Mouse (Mus musculus): ENCODE measurements around the gene Ess2. TPM values are rescaled to one million over a fixed set of nuclear protein-coding genes. Genes with fewer than 3 reads are reported as not detected.
A peak's percentile ranks its signal among the peaks of the same experiment; 100 is the strongest.

Gene Ess2
- polyA plus RNA-seq, 1 experiment: not detected

DNA sequence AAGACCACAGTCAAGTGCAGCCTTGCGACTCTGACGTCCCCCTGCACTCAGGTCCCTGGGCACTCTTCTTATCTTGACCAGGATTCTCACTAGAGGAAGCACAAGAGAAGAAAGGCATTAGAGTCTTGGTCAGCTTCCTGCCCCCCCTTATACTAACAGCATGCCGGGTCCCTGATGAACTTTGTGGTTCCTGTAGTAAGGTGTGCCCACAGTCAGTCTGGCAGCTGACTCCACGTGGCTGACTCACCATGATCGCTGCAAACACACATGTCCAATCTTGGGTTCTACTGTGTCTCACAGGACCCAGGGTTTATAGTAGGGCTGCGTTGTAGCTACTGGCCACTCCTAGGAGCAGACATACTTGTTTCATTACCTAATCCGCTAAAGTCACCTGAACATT, 27.0 kb upstream of the Ess2 start:
- TF ChIP-seq CTCF (IDR thresholded peaks at IDR 0.05; ENCODE audit: insufficient read depth, low read depth, low read length) (no peak), POLR2A (IDR thresholded peaks at IDR 0.05; ENCODE audit: insufficient read depth, low read depth, low read length) (no peak)
- no peaks in the 10 kb centered on the region for H3K4me1 ChIP-seq (ENCODE audit: control insufficient read depth, insufficient read depth, low read length)
- H3K4me3 ChIP-seq (ENCODE audit: insufficient read depth, low read depth, low read length): no peak overlapping the region
- WGBS: 91% methylated on average over 7 of the region's 7 CpGs
- no peak overlapping the region for H3K27ac ChIP-seq (ENCODE audit: insufficient read depth, low read depth, low read length)

DNA sequence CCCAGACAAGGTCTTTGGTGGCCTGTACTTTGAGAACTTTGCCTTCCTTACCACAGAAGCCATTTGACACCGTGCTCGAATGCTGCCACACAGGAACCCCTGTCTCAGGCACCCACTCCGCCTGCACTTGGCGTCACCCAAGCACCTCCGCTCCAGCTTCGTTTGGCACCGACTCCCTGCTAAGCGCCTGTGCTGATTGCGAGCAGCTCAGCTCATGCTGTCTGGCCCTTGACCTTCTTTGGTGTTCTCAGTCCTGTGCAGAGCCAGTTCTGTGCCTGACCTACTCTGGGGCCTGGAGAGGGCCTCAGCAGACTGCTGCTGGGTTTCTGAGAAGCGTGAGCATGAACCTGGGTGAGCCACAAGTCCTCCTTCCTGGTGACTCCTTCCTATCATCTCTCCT, 25.6 kb upstream of the Ess2 start:
- no peak for TF ChIP-seq CTCF (IDR thresholded peaks at IDR 0.05; ENCODE audit: insufficient read depth, low read depth, low read length)
- no peak for TF ChIP-seq POLR2A (IDR thresholded peaks at IDR 0.05; ENCODE audit: insufficient read depth, low read depth, low read length)
- H3K27ac ChIP-seq (ENCODE audit: insufficient read depth, low read depth, low read length): no peak overlapping the region
- no peaks in the 10 kb centered on the region for H3K4me1 ChIP-seq (ENCODE audit: control insufficient read depth, insufficient read depth, low read length)
- no peak overlapping the region for H3K4me3 ChIP-seq (ENCODE audit: insufficient read depth, low read depth, low read length)
- WGBS: 85% methylated on average over 10 of the region's 10 CpGs

DNA sequence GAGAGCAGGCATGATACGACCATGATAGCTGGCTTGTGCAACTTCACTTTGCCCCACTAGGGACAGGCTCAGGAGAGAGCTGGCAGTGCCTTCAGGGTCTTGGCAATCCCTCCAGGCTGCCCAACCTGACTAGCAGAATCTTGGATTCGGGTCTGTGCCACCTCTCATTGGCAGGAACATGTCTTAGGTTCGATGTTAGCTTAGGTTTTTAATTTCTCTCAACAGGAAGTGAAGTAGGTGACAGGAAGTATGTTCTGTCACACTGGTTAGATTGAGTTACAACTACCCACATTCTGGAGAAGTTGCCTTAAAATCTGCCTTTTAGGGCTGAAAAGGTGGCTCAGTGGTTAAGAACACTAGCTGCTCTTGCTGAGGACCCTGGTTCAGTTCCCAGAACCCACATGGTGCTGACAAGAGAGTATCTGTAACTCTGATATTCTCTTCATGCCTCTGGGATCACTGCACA, 23.3 kb upstream of the Ess2 start:
- no peak overlapping the region for H3K27ac ChIP-seq (ENCODE audit: insufficient read depth, low read depth, low read length)
- TF ChIP-seq CTCF (IDR thresholded peaks at IDR 0.05; ENCODE audit: insufficient read depth, low read depth, low read length) (no peak), POLR2A (IDR thresholded peaks at IDR 0.05; ENCODE audit: insufficient read depth, low read depth, low read length) (no peak)
- H3K4me1 ChIP-seq (ENCODE audit: control insufficient read depth, insufficient read depth, low read length): no peaks in the 10 kb centered on the region
- 65% methylated on average over 3 of the region's 3 CpGs for WGBS
- no peak overlapping the region for H3K4me3 ChIP-seq (ENCODE audit: insufficient read depth, low read depth, low read length)

DNA sequence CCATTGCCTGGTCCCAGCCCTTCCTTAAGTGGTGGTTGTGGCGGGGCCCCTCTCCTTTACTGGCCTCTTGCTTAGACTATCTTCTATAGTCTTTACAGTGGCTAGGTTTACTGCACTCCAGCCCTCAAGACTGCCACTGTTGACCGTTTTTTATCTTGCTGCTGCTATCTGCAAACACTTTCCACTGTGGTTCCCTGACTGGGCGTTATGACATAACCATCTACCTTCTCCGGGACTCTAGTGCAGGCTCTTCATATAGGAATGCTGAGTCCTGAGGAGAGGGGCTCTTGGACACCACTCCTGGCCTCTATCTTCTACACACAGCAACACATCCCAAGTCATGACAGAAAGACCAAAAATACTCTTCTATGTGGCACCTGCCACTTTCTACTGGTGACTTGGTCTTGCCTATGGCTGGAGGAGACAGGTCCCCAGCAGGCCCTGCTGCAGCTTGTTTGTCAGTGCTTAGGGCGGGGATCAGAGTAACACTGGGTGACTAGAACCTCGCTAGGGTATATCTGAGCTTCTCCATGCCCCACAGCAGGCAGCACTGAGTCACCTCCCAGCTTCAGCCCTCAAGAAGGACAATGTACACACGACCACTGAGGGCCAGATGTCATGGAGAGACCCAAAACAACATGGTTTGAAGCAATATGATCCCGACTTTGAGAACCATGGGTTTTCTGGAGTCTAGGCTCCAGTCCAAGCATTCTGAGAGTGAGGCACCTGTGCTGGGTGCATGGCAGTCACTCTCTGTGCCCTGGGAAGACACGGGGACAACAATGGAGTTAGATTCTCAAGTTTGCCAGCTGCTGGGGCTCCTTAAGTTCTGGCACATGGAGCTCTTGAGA, 22.7 kb upstream of the Ess2 start:
- 73% methylated on average over 9 of the region's 9 CpGs for WGBS
- peaks cover under 1% of the 10 kb centered on the region for H3K4me1 ChIP-seq (ENCODE audit: control insufficient read depth, insufficient read depth, low read length)

DNA sequence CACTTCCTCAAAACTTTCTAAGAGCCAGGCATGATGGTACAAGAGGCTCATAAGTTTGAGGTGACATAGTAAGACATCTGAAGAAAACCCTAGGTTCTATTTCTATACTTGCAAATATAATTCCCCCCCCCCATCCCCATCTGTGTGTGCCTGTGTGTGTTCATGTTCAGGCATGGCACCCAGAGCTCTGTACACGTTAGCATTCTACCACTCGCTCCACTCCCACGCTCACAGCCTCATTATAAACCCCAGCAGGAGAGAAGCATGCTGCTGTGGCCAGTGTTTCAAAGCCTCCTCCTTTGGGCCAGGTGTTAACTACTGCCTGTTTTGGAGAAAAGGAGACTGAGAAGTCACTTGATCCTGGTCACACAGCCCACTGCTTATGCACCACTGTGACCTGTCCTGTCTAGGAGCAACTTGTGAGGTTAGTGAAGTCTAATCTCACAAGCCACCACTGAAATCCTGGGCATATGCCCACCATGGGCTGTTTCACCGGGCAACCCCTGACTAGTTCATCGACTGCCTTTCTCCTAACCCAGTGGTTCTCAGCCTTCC, 20.8 kb upstream of the Ess2 start:
- no peak overlapping the region for H3K27ac ChIP-seq (ENCODE audit: insufficient read depth, low read depth, low read length)
- H3K4me1 ChIP-seq (ENCODE audit: control insufficient read depth, insufficient read depth, low read length): peaks cover 11% of the 10 kb centered on the region
- H3K4me3 ChIP-seq (ENCODE audit: insufficient read depth, low read depth, low read length): no peak overlapping the region
- WGBS: 62% methylated on average over 5 of the region's 5 CpGs
- TF ChIP-seq CTCF (IDR thresholded peaks at IDR 0.05; ENCODE audit: insufficient read depth, low read depth, low read length) (no peak), POLR2A (IDR thresholded peaks at IDR 0.05; ENCODE audit: insufficient read depth, low read depth, low read length) (no peak)

More for the DNA sequence above, 22.7 kb upstream of the Ess2 start:
- H3K27ac ChIP-seq (ENCODE audit: insufficient read depth, low read depth, low read length): no peak overlapping the region
- H3K4me3 ChIP-seq (ENCODE audit: insufficient read depth, low read depth, low read length): no peak overlapping the region
- TF ChIP-seq POLR2A (IDR thresholded peaks at IDR 0.05; ENCODE audit: insufficient read depth, low read depth, low read length): no peak
- no peak for TF ChIP-seq CTCF (IDR thresholded peaks at IDR 0.05; ENCODE audit: insufficient read depth, low read depth, low read length)

DNA sequence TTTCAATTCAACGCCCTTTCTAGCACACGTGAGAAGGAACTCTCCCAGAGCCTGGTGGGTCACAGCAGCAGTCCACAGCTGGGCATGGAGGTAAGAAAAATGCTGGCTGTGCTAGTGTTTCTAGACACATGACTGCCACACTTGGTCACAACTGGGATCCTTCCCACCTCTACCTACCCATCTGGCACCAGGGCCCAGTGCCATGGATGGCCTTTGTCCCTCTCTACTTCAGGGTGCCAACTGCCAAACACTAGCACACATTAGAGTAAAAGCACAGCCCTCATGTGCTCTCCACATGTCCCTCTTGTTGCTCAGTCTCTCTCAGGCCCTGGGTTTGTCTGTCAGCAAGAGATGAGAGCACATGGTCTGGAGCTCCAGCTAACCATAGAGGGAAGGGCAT, 18.5 kb upstream of the Ess2 start:
- WGBS: 53% methylated on average over 2 of the region's 2 CpGs
- Histone ChIP-seq H3K27ac (ENCODE audit: insufficient read depth, low read depth, low read length) (no peak overlapping the region), H3K4me1 (ENCODE audit: control insufficient read depth, insufficient read depth, low read length) (peaks cover 14% of the 10 kb centered on the region), H3K4me3 (ENCODE audit: insufficient read depth, low read depth, low read length) (no peak overlapping the region)
- TF ChIP-seq CTCF (IDR thresholded peaks at IDR 0.05; ENCODE audit: insufficient read depth, low read depth, low read length) (no peak), POLR2A (IDR thresholded peaks at IDR 0.05; ENCODE audit: insufficient read depth, low read depth, low read length) (no peak)

DNA sequence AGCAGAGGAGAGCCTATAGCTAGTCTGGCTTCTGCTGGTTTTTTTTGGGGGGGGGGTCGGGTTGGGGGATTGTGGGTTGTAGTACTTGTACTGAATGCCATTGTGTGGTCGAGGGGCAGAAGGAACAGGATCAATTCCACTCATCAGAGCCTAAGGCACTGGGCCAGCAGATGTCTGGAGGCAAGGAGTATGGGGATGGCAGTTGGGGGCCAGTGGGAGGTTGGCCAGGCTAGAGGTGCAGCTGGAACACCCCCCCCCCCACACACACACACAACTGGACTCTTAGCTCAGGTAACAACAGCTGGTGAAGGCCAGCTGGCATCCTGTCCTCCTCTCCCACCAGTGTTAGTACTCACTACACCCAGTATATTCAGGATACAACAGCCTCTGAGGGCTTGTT, 18.1 kb upstream of the Ess2 start:
- no peak for TF ChIP-seq CTCF (IDR thresholded peaks at IDR 0.05; ENCODE audit: insufficient read depth, low read depth, low read length)
- TF ChIP-seq POLR2A (IDR thresholded peaks at IDR 0.05; ENCODE audit: insufficient read depth, low read depth, low read length): no peak
- Histone ChIP-seq H3K4me3 (ENCODE audit: insufficient read depth, low read depth, low read length) (no peak overlapping the region), H3K27ac (ENCODE audit: insufficient read depth, low read depth, low read length) (no peak overlapping the region), H3K4me1 (ENCODE audit: control insufficient read depth, insufficient read depth, low read length) (peaks cover 14% of the 10 kb centered on the region)
- 9% methylated on average over 2 of the region's 2 CpGs for WGBS

DNA sequence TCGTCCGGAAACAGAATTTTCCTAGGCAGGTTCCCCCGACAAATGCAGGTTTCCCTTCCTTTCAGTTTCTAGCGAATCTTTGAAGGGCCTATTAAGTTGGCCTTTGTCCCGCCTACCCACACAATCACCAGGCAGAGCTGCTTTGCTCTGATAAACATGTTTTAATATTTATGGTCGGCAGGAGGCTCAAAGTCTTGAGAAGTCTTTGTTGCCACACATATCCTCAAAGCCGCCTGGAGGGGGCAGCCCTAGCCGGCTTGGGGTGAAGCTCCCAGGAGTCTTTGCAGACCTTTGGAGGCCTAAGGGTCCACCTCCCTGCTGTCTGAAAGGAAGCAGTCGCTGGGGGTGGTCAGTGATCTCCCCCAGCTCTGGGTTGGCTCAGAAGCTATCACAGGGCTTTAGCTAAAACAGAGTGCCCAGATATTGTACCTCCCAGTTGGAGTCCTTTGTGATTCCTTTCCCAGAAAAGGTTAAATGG, 17.5 kb upstream of the Ess2 start:
- Histone ChIP-seq H3K4me1 (ENCODE audit: control insufficient read depth, insufficient read depth, low read length) (peaks cover 14% of the 10 kb centered on the region), H3K27ac (ENCODE audit: insufficient read depth, low read depth, low read length) (peak overlapping the region; percentile 38), H3K4me3 (ENCODE audit: insufficient read depth, low read depth, low read length) (peak overlapping the region; percentile 77)
- TF ChIP-seq CTCF (IDR thresholded peaks at IDR 0.05; ENCODE audit: insufficient read depth, low read depth, low read length) (peak; percentile 72), POLR2A (IDR thresholded peaks at IDR 0.05; ENCODE audit: insufficient read depth, low read depth, low read length) (no peak)
- WGBS: under 1% methylated on average over 9 of the region's 9 CpGs

DNA sequence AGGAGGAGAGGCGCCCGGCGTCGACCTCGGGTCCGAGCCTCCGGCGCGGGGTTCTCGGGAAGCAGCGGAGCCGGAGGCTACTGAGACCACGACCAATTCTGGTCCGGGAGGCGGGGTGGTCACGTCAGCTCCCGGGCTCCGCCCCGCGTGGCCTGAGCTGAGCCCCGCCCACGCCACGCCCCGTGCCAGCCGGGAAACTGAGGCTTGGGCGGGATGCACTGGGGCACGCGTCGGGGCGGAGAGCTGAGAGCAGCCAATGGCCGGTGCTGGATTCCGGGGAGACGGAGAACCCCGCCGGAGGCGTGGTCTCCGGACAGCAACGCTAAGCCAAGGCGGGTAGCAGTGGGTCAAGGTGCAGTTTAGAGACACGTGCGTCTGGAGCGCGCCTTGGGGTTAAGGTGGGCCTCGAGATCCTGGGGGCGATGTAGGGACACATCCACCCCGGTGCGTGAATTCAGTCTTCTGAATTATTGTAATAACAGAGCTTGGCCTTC, 17.0 kb upstream of the Ess2 start, which contains the start of gene Slc25a1:
Slc25a1 (minus strand) TSS at position 133 of the 494 bp plus-strand sequence.
- WGBS: under 1% methylated on average over 47 of the region's 47 CpGs

More for the DNA sequence above, 17.0 kb upstream of the Ess2 start, which contains the start of gene Slc25a1:
- peak; percentile 37; the same call in 1 of the 2 replicates for TF ChIP-seq POLR2A (IDR thresholded peaks at IDR 0.05; ENCODE audit: insufficient read depth, low read depth, low read length)
- TF ChIP-seq CTCF (IDR thresholded peaks at IDR 0.05; ENCODE audit: insufficient read depth, low read depth, low read length): no peak
- peak within 1 kb of the TSS; percentile 77 for H3K4me3 ChIP-seq (ENCODE audit: insufficient read depth, low read depth, low read length)
- peak within 1 kb of the TSS; percentile 38 for H3K27ac ChIP-seq (ENCODE audit: insufficient read depth, low read depth, low read length)
- peaks cover 14% of the 10 kb centered on the region for H3K4me1 ChIP-seq (ENCODE audit: control insufficient read depth, insufficient read depth, low read length)

Data from olfactory bulb, adult 2 months (tissue).